Mouse (Mus musculus): ENCODE measurements around the gene Hhat. TPM values are rescaled to one million over a fixed set of nuclear protein-coding genes. Genes with fewer than 3 reads are reported as not detected.

Gene Hhat
- polyA plus RNA-seq, 1 experiment from 2014 or later: 3.4 TPM

DNA sequence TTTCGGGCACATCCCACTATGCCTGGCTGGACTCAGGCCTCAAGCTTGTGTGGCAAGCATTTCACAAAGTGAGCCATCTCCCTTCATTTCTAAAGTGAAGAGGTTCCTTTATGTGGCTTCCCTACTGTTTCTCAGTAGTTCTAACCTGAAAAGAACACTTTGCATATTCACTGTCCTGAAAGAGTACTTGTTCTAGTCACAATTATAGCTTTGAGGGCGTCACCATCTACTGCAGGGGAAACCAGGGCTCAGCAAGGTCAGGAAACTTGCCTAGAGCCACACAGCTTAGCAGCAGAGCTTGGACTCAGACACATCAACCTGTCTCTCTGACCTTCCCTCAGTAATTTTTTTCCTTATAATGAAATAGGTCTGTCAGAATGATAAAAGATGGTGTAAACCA, 6.5 kb downstream of the Hhat start:
- Histone ChIP-seq H3K27me3 (replicated peaks; ENCODE audit: control insufficient read depth, insufficient read depth, low read length) (no peaks in the 10 kb centered on the region), H3K4me2 (ENCODE audit: low read length) (no peak overlapping the region), H3K9ac (ENCODE audit: low read depth, low read length) (no peak overlapping the region), H3K27ac (ENCODE audit: low read depth, low read length) (no peak overlapping the region), H3K36me3 (ENCODE audit: control insufficient read depth, insufficient read depth, low read length) (no peaks in the 10 kb centered on the region), H3K4me1 (ENCODE audit: control insufficient read depth, insufficient read depth, low read depth, low read length) (peaks cover under 1% of the 10 kb centered on the region; the same call in 1 of the 2 replicates), H3K4me3 (ENCODE audit: low read length) (no peak overlapping the region), H3K9me3 (ENCODE audit: control insufficient read depth, low read length) (no peaks in the 10 kb centered on the region)
- ATAC-seq: no peak
- 65% methylated on average over 2 of the region's 2 CpGs for WGBS

DNA sequence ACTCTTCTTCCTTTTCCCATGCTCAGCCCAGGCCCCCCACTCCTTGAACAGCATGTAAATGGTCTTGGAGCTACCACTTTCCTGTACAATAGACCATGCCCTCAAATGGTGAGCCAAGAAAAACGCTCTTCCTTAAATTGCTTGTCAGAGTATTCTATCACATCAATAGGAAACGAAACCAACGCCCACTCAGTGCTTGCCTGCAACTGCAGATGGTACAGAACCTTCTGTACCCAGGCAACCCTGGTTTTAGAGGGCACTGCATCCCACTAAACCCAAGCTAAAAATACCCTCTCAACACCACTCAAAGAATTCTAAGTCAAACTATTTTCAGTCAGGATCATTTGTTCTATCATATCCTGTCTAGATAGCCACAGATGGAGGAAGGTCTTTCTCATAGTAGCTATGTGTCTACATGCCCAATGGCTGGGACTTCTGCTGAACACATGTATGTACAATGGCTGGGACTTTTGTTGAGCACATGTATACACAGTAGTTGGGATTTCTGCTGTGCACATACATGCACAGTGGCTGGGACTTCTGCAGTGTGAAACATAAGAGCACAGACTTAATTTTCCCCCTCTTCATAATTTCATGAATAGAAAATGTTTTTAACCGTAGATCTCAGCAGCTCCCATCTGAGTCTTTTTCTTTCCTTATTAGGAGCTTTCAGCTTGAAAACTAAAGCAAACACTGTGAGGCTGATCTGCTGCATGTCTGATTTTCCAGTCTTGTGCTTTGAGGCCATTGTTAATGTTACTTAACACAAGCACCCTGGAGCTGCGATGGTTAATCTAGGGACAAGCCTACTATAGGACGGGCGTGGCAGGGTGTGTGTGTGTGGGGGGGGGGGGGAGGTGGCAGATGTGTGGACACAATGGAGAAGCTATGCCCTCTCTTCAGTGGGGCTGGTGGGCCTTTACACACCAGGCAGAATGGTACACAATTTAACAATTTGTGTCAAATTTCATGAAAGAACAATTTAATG, 7.8 kb downstream of the Hhat start:
- Histone ChIP-seq H3K27me3 (replicated peaks; ENCODE audit: control insufficient read depth, insufficient read depth, low read length) (no peaks in the 10 kb centered on the region), H3K9me3 (ENCODE audit: control insufficient read depth, low read length) (no peaks in the 10 kb centered on the region), H3K9ac (ENCODE audit: low read depth, low read length) (no peak overlapping the region), H3K4me2 (ENCODE audit: low read length) (no peak overlapping the region), H3K36me3 (ENCODE audit: control insufficient read depth, insufficient read depth, low read length) (no peaks in the 10 kb centered on the region), H3K4me3 (ENCODE audit: low read length) (no peak overlapping the region), H3K4me1 (ENCODE audit: control insufficient read depth, insufficient read depth, low read depth, low read length) (no peaks in the 10 kb centered on the region), H3K27ac (ENCODE audit: low read depth, low read length) (no peak overlapping the region)
- no peak for ATAC-seq
- WGBS: 64% methylated on average over 7 of the region's 7 CpGs

DNA sequence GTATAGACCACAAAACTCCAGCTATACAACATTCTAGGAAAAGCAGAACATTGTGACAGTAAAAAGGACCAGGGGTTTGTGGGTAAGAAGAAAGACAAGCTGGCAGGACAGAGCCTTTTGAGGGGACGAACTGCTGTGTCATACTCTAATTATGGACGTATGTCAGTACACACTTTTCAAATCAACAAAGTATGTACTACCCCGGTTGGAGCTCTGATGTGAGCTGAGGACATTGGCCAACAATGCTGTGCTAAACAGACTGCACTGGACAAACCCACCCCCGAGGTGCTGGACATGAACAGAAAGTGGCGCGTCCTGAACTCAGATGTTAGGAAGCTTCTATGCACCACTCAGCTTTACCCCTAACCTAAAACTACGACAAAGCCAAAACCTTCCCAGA, 14.3 kb downstream of the Hhat start:
- no peaks in the 10 kb centered on the region for H3K9me3 ChIP-seq (ENCODE audit: control insufficient read depth, low read length)
- no peak for ATAC-seq
- no peak overlapping the region for H3K9ac ChIP-seq (ENCODE audit: low read depth, low read length)
- H3K27ac ChIP-seq (ENCODE audit: low read depth, low read length): no peak overlapping the region
- H3K27me3 ChIP-seq (replicated peaks; ENCODE audit: control insufficient read depth, insufficient read depth, low read length): no peaks in the 10 kb centered on the region
- no peaks in the 10 kb centered on the region for H3K36me3 ChIP-seq (ENCODE audit: control insufficient read depth, insufficient read depth, low read length)
- H3K4me3 ChIP-seq (ENCODE audit: low read length): no peak overlapping the region
- peaks cover 15% of the 10 kb centered on the region for H3K4me1 ChIP-seq (ENCODE audit: control insufficient read depth, insufficient read depth, low read depth, low read length)
- 81% methylated on average over 7 of the region's 7 CpGs for WGBS
- no peak overlapping the region for H3K4me2 ChIP-seq (ENCODE audit: low read length)

DNA sequence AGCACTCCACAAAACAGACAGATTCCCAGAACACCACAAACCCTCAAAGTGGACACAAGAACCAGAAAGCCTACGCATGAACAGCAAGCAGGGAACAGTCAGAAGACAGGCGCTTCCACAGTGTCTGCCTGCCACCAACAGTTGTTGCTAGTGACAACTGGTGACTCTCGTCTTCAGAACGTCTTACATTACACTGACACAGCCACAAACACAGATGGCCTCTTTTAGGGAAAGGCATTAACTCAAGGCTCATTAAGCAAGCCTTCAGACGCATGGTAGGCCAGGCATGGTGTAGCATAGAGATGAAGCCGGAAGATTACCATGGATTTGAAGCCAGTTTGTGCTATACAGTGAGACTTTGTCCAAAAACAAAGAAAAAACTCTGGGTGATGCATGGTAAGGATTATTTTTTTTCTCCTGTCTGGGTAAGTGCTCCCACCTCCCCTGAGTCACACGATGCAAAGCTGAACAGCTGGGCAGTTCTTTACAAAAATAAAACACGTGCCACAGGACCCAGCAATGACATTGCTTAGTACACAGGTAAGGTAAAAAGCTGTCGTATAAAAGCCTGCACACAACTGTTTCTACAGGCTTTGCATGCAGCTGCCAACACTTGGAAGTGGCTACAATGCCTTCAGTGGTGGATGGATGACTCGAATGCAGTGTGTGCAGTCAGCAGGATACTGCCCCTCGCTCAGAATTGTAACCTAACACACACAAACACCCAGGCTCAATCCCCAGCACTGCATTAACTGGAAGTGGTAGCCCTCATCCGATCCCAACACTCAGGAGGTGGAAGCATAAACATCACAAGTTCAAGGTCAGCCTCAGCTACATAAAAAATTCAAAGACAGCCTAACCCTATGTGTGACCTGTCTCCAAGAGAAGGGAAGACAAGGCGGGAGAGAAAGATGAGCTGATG, 15.1 kb downstream of the Hhat start:
- 30% methylated on average over 13 of the region's 13 CpGs for WGBS
- peak overlapping the region; percentile 59 for H3K27ac ChIP-seq (ENCODE audit: low read depth, low read length)
- no peaks in the 10 kb centered on the region for H3K36me3 ChIP-seq (ENCODE audit: control insufficient read depth, insufficient read depth, low read length)
- no peak overlapping the region for H3K9ac ChIP-seq (ENCODE audit: low read depth, low read length)
- H3K4me1 ChIP-seq (ENCODE audit: control insufficient read depth, insufficient read depth, low read depth, low read length): peaks cover 15% of the 10 kb centered on the region
- H3K4me3 ChIP-seq (ENCODE audit: low read length): no peak overlapping the region
- no peaks in the 10 kb centered on the region for H3K9me3 ChIP-seq (ENCODE audit: control insufficient read depth, low read length)
- peak; percentile 88 for ATAC-seq
- H3K4me2 ChIP-seq (ENCODE audit: low read length): peak overlapping the region; percentile 29; the same call in 1 of the 2 replicates
- H3K27me3 ChIP-seq (replicated peaks; ENCODE audit: control insufficient read depth, insufficient read depth, low read length): no peaks in the 10 kb centered on the region

DNA sequence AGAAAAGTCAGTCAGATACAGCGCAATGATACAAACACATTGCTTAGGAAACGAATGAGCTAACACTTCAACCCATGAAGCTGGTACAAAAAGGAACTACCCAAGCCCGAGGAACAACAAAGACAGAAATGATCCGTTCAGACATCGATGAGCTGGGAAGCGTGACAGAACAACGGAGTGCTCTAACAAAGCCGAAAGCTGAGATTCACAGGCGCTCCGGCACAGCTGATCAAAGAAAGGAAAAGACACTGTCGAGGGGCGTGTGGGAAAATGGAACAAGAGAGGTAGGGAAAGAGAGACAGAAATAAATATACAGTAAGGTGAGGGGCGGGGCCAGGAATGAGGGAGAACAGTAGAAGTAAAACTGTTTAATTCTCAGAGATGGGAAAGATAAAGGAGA, 15.8 kb downstream of the Hhat start:
- H3K4me2 ChIP-seq (ENCODE audit: low read length): peak overlapping the region; percentile 29; the same call in 1 of the 2 replicates
- H3K9me3 ChIP-seq (ENCODE audit: control insufficient read depth, low read length): no peaks in the 10 kb centered on the region
- ATAC-seq: peak; percentile 25; the same call in 1 of the 2 replicates
- H3K36me3 ChIP-seq (ENCODE audit: control insufficient read depth, insufficient read depth, low read length): no peaks in the 10 kb centered on the region
- H3K27me3 ChIP-seq (replicated peaks; ENCODE audit: control insufficient read depth, insufficient read depth, low read length): no peaks in the 10 kb centered on the region
- no peak overlapping the region for H3K4me3 ChIP-seq (ENCODE audit: low read length)
- WGBS: 28% methylated on average over 13 of the region's 13 CpGs
- H3K27ac ChIP-seq (ENCODE audit: low read depth, low read length): peak overlapping the region; percentile 59
- peaks cover 15% of the 10 kb centered on the region for H3K4me1 ChIP-seq (ENCODE audit: control insufficient read depth, insufficient read depth, low read depth, low read length)
- H3K9ac ChIP-seq (ENCODE audit: low read depth, low read length): no peak overlapping the region

DNA sequence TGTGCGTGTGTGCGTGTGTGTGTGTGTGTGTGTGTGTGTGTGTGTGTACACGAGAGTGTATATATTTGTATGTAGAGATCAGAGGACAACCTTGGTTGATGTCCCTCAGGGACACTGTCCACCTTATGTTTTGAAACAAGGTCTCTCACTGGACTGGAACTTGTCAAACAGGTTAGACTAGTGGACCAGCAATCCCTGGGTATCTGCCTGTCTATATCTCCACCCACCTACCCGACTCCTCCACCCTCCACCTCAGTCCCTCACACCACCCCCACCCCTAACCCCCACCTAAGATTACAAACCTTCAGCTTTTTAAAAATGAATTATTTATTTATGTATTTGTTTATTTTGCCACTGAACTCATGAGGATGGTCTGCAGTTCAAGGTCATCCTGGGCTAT, 16.8 kb downstream of the Hhat start:
- peaks cover 15% of the 10 kb centered on the region for H3K4me1 ChIP-seq (ENCODE audit: control insufficient read depth, insufficient read depth, low read depth, low read length)
- no peak overlapping the region for H3K9ac ChIP-seq (ENCODE audit: low read depth, low read length)
- no peaks in the 10 kb centered on the region for H3K9me3 ChIP-seq (ENCODE audit: control insufficient read depth, low read length)
- 95% methylated on average over 4 of the region's 4 CpGs for WGBS
- H3K36me3 ChIP-seq (ENCODE audit: control insufficient read depth, insufficient read depth, low read length): no peaks in the 10 kb centered on the region
- H3K27ac ChIP-seq (ENCODE audit: low read depth, low read length): no peak overlapping the region
- no peak for ATAC-seq
- no peaks in the 10 kb centered on the region for H3K27me3 ChIP-seq (replicated peaks; ENCODE audit: control insufficient read depth, insufficient read depth, low read length)
- H3K4me2 ChIP-seq (ENCODE audit: low read length): no peak overlapping the region
- no peak overlapping the region for H3K4me3 ChIP-seq (ENCODE audit: low read length)

DNA sequence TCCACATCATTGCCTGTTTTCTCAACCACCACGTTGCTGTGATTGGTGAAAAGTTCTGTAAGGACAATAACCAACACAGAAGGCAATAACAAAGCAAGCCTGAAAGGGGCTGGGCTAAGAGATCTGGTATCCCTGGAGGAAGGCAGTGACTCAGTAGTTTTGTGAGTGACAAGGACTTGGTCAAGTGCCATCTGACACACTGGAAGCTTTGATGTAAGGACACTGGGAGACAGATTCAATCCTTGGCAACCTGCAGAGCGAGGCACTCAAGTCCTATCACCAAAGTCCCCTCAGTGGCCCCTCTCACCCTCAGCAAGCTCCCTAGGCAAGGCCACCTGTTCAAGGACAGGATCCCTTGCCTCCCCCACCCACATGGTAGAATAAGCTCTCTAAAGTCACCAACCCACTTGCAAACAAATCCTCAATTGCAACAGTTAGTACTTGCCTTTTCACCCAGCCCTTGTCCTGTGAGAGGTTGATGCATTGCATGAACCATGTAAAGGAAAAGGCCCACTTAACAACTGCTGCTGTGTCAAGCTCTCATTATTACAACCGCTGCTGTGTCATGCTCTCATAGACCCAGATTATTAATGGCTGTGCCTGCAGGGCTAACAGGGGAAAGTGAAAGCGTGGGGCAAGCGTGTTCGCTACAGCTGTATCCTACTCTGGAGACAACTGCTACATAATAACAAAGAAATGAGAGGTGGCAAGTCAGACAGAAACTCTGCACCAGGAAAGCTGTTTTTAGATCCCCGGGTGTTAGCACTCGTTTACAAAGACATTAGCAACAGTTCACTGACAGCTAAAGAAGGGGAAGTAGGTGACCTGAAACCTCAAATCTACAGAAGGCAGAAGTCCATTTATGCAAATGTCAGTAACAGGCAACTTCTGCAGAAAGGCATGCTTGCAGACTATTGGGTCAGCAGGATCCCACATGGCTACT, 18.1 kb downstream of the Hhat start:
- H3K27ac ChIP-seq (ENCODE audit: low read depth, low read length): no peak overlapping the region
- no peak overlapping the region for H3K4me3 ChIP-seq (ENCODE audit: low read length)
- no peaks in the 10 kb centered on the region for H3K36me3 ChIP-seq (ENCODE audit: control insufficient read depth, insufficient read depth, low read length)
- peaks cover 15% of the 10 kb centered on the region for H3K4me1 ChIP-seq (ENCODE audit: control insufficient read depth, insufficient read depth, low read depth, low read length)
- no peak overlapping the region; the same call in 1 of the 2 replicates for H3K4me2 ChIP-seq (ENCODE audit: low read length)
- no peaks in the 10 kb centered on the region for H3K9me3 ChIP-seq (ENCODE audit: control insufficient read depth, low read length)
- ATAC-seq: 0 out of 2 replicates have a peak, but pooled peaks have one; percentile 29
- no peak overlapping the region for H3K9ac ChIP-seq (ENCODE audit: low read depth, low read length)
- H3K27me3 ChIP-seq (replicated peaks; ENCODE audit: control insufficient read depth, insufficient read depth, low read length): no peaks in the 10 kb centered on the region
- WGBS: 24% methylated on average over 8 of the region's 8 CpGs

DNA sequence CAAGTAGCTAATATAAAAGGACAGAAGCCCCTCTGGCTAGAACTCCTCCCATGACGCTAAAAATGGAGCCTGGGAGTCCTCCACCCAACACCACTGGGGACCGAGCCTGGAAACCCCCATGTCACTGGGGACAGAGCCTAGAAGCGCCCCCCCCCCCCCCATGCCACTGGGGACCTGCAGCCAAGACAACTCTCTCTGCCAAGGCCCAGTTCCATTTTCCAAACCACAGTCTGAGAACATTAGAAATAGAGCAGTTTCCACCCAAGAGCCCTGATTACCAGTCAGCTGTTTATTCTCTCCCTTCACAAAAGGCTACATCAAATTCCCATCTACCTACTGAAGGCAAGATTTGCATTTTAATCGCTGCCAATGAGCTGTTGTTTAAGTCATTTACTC, 21.0 kb downstream of the Hhat start:
- H3K27me3 ChIP-seq (replicated peaks; ENCODE audit: control insufficient read depth, insufficient read depth, low read length): no peaks in the 10 kb centered on the region
- no peak overlapping the region for H3K4me2 ChIP-seq (ENCODE audit: low read length)
- no peak overlapping the region for H3K27ac ChIP-seq (ENCODE audit: low read depth, low read length)
- ATAC-seq: no peak
- no peak overlapping the region for H3K9ac ChIP-seq (ENCODE audit: low read depth, low read length)
- H3K4me3 ChIP-seq (ENCODE audit: low read length): no peak overlapping the region
- WGBS: 62% methylated on average over 3 of the region's 4 CpGs
- H3K36me3 ChIP-seq (ENCODE audit: control insufficient read depth, insufficient read depth, low read length): no peaks in the 10 kb centered on the region
- H3K9me3 ChIP-seq (ENCODE audit: control insufficient read depth, low read length): no peaks in the 10 kb centered on the region
- peaks cover 5% of the 10 kb centered on the region for H3K4me1 ChIP-seq (ENCODE audit: control insufficient read depth, insufficient read depth, low read depth, low read length)
